22 mouse cellular contexts compared by ENCODE assay signal in genomic region chr2:171799351-171799750, GRCm38 (mm10).
DNase-seq lines count a peak whose midpoint lies in the region; ATAC-seq lines count a peak whose summit lies in the region.
"Had no signal": no experiment of that assay in that cellular context is flagged by ENCODE, and none has a peak within 500 bp of the region (broad histone marks: within the 10 kb centered on the region; RNA-seq: fewer than 3 reads in every experiment).

No protein-coding gene starts in this region.

- H3K27me3 ChIP-seq in forebrain, embryonic 12.5 days, result no peaks in the 10 kb centered on the region
- no peaks in the 10 kb centered on the region for H3K27me3 ChIP-seq in forebrain, embryonic 15.5 days
- H3K27me3 ChIP-seq in neural tube, embryonic 13.5 days, result no peaks in the 10 kb centered on the region
- peaks cover 10% of the 10 kb centered on the region; the same call in 1 of the 2 replicates for H3K27me3 ChIP-seq in limb, embryonic 12.5 days
- no peaks in the 10 kb centered on the region for H3K27me3 ChIP-seq in heart, embryonic 11.5 days (ENCODE audit: control insufficient read depth, insufficient read depth, low read length)
- H3K27me3 ChIP-seq: heart, embryonic 15.5 days; liver, embryonic 15.5 days; midbrain, embryonic 15.5 days had no signal

- no peaks in the 10 kb centered on the region for H3K36me3 ChIP-seq in forebrain, embryonic 12.5 days (replicated peaks)
- no peaks in the 10 kb centered on the region for H3K36me3 ChIP-seq in forebrain, embryonic 15.5 days
- no peaks in the 10 kb centered on the region for H3K36me3 ChIP-seq in neural tube, embryonic 13.5 days
- H3K36me3 ChIP-seq in limb, embryonic 12.5 days, result no peaks in the 10 kb centered on the region
- no peaks in the 10 kb centered on the region for H3K36me3 ChIP-seq in heart, embryonic 11.5 days (ENCODE audit: control insufficient read depth, insufficient read depth, low read length)
- H3K36me3 ChIP-seq: heart, embryonic 15.5 days; liver, embryonic 15.5 days; midbrain, embryonic 15.5 days had no signal

- no peaks in the 10 kb centered on the region for H3K9me3 ChIP-seq in forebrain, embryonic 12.5 days
- H3K9me3 ChIP-seq in forebrain, embryonic 15.5 days, result no peaks in the 10 kb centered on the region
- no peaks in the 10 kb centered on the region for H3K9me3 ChIP-seq in neural tube, embryonic 13.5 days
- peaks cover 6% of the 10 kb centered on the region; the same call in 1 of the 2 replicates for H3K9me3 ChIP-seq in limb, embryonic 12.5 days
- no peaks in the 10 kb centered on the region for H3K9me3 ChIP-seq in heart, embryonic 11.5 days (replicated peaks; ENCODE audit: control insufficient read depth, low read length)
- H3K9me3 ChIP-seq: heart, embryonic 15.5 days; midbrain, embryonic 15.5 days had no signal

- no peak overlapping the region for H3K27ac ChIP-seq in forebrain, embryonic 12.5 days
- no peak overlapping the region for H3K27ac ChIP-seq in forebrain, embryonic 15.5 days (replicated peaks)
- no peak overlapping the region for H3K27ac ChIP-seq in neural tube, embryonic 13.5 days (replicated peaks)
- H3K27ac ChIP-seq in limb, embryonic 12.5 days, result no peak overlapping the region
- no peak overlapping the region for H3K27ac ChIP-seq in heart, embryonic 11.5 days (ENCODE audit: low read depth, low read length)
- H3K27ac ChIP-seq: gastrocnemius, adult 2 months; heart, embryonic 15.5 days; liver, embryonic 15.5 days; midbrain, embryonic 15.5 days; stomach, postnatal 0 days had no signal

- no peak overlapping the region for H3K4me3 ChIP-seq in forebrain, embryonic 12.5 days (replicated peaks)
- no peak overlapping the region for H3K4me3 ChIP-seq in forebrain, embryonic 15.5 days
- no peak overlapping the region for H3K4me3 ChIP-seq in neural tube, embryonic 13.5 days
- H3K4me3 ChIP-seq in limb, embryonic 12.5 days (replicated peaks), result no peak overlapping the region
- H3K4me3 ChIP-seq in heart, embryonic 11.5 days (ENCODE audit: low read depth, low read length), result no peak overlapping the region
- H3K4me3 ChIP-seq: gastrocnemius, adult 2 months; heart, embryonic 15.5 days; liver, embryonic 15.5 days; midbrain, embryonic 15.5 days; myocyte had no signal

- no peak for ATAC-seq in forebrain, embryonic 12.5 days (ENCODE audit: low FRiP score)
- ATAC-seq in forebrain, embryonic 15.5 days (replicated peaks), result no peak
- peak; percentile 53 for ATAC-seq in neural tube, embryonic 13.5 days (ENCODE audit: low read depth)
- ATAC-seq in limb, embryonic 12.5 days (ENCODE audit: insufficient number of reproducible peaks, insufficient read depth, low FRiP score, low TSS enrichment, low read depth), result peak; percentile 82; the same call in 1 of the 2 replicates
- ATAC-seq in heart, embryonic 11.5 days (replicated peaks; ENCODE audit: insufficient number of reproducible peaks, low FRiP score, low TSS enrichment), result no peak
- ATAC-seq: CD4-positive, CD25-positive, alpha-beta regulatory T cell, adult 4 months; midbrain, embryonic 15.5 days had no signal

- no peak for DNase-seq in neural tube, embryonic 10.5 days (ENCODE audit: extremely low spot score, low spot score)
- no peak for DNase-seq in testis, postnatal 14 days (ENCODE audit: low spot score)
- DNase-seq: adrenal gland, postnatal 36 days; cerebellum, adult 11 months; cerebellum, adult 9-11 months; gastrocnemius, adult 2 months; heart, postnatal 36 days; kidney, adult 8-10 months; kidney, postnatal 10 days; liver; lung, postnatal 4 days had no signal

- peak overlapping the region; percentile 27 for H3K4me2 ChIP-seq in forebrain, embryonic 12.5 days
- H3K4me2 ChIP-seq in forebrain, embryonic 15.5 days (replicated peaks), result no peak overlapping the region
- peak overlapping the region; percentile 22; the same call in 1 of the 2 replicates for H3K4me2 ChIP-seq in neural tube, embryonic 13.5 days
- H3K4me2 ChIP-seq in limb, embryonic 12.5 days, result peak overlapping the region; percentile 17; the same call in 1 of the 2 replicates
- no peak overlapping the region for H3K4me2 ChIP-seq in heart, embryonic 11.5 days
- H3K4me2 ChIP-seq: heart, embryonic 15.5 days; liver, embryonic 15.5 days; midbrain, embryonic 15.5 days had no signal

- H3K9ac ChIP-seq in forebrain, embryonic 12.5 days, result no peak overlapping the region
- H3K9ac ChIP-seq in forebrain, embryonic 15.5 days (replicated peaks), result no peak overlapping the region
- no peak overlapping the region for H3K9ac ChIP-seq in neural tube, embryonic 13.5 days
- no peak overlapping the region for H3K9ac ChIP-seq in limb, embryonic 12.5 days (replicated peaks)
- H3K9ac ChIP-seq in heart, embryonic 11.5 days (ENCODE audit: low read depth, low read length), result no peak overlapping the region
- H3K9ac ChIP-seq: heart, embryonic 15.5 days; liver, embryonic 15.5 days; midbrain, embryonic 15.5 days had no signal

- H3K4me1 ChIP-seq in forebrain, embryonic 12.5 days, result peaks cover 8% of the 10 kb centered on the region; the same call in 1 of the 2 replicates
- 0 out of 2 replicates have a peak, but pooled peaks cover 5% of the 10 kb centered on the region for H3K4me1 ChIP-seq in forebrain, embryonic 15.5 days
- peaks cover 16% of the 10 kb centered on the region for H3K4me1 ChIP-seq in neural tube, embryonic 13.5 days (replicated peaks)
- H3K4me1 ChIP-seq in limb, embryonic 12.5 days (replicated peaks), result peaks cover 20% of the 10 kb centered on the region
- no peaks in the 10 kb centered on the region for H3K4me1 ChIP-seq in heart, embryonic 11.5 days (ENCODE audit: control insufficient read depth, insufficient read depth, low read length)
- H3K4me1 ChIP-seq: heart, embryonic 15.5 days; liver, embryonic 15.5 days had no signal

- 31% methylated on average over 9 of the region's 9 CpGs for WGBS in forebrain, embryonic 12.5 days
- WGBS in forebrain, embryonic 15.5 days, result 21% methylated on average over 9 of the region's 9 CpGs
- WGBS in neural tube, embryonic 13.5 days, result 34% methylated on average over 9 of the region's 9 CpGs
- WGBS in limb, embryonic 12.5 days, result 19% methylated on average over 9 of the region's 9 CpGs
- WGBS in heart, embryonic 11.5 days (ENCODE audit: insufficient replicate concordance), result 64% methylated on average over 9 of the region's 9 CpGs

Comparison
In these comparisons a context has a peak if more than half of its experiments do, and no peak if none do; other contexts are left out.
1. H3K4me2 ChIP-seq: peak in forebrain, embryonic 12.5 days (single experiment), neural tube, embryonic 13.5 days (single experiment) and limb, embryonic 12.5 days (single experiment); none in forebrain, embryonic 15.5 days (single experiment) and heart, embryonic 11.5 days (single experiment).
2. ATAC-seq: peak in neural tube, embryonic 13.5 days (single experiment) and limb, embryonic 12.5 days (single experiment); none in forebrain, embryonic 12.5 days (single experiment), forebrain, embryonic 15.5 days (single experiment) and heart, embryonic 11.5 days (single experiment).